Mouse (Mus musculus) midbrain, embryonic 12.5 days (tissue): ENCODE measurements around the gene Akr1cl. TPM values are rescaled to one million over a fixed set of nuclear protein-coding genes. Genes with fewer than 3 reads are reported as not detected.

ENCODE experiments used
- ATAC-seq: fragments of 200-750 bp; cut with Nextera tagmentation; 2 replicates; pipeline ENCODE4 v1.8.0; 2017; ENCODE audit warnings: low read depth, moderate TSS enrichment, moderate library complexity; ENCODE audit not compliant: low FRiP score
- H3K27ac ChIP-seq: fragments of 300-500 bp; sonication (generic); replicated peaks from 2 replicates; pipeline ENCODE4 v1.5.1; 2016; ENCODE audit warnings: mild to moderate bottlenecking
- H3K27me3 ChIP-seq: fragments of 300-500 bp; sonication (generic); 2 replicates; pipeline ENCODE4 v1.6.1; 2016; ENCODE audit warnings: mild to moderate bottlenecking
- H3K36me3 ChIP-seq: fragments of 300-500 bp; sonication (generic); 2 replicates; pipeline ENCODE4 v1.6.1; 2016
- H3K4me1 ChIP-seq: fragments of 300-500 bp; sonication (generic); 2 replicates; pipeline ENCODE4 v1.6.1; 2016
- H3K4me2 ChIP-seq: fragments of 300-500 bp; sonication (generic); replicated peaks from 2 replicates; pipeline ENCODE4 v1.6.1; 2016; ENCODE audit warnings: mild to moderate bottlenecking, moderate library complexity
- H3K4me3 ChIP-seq: fragments of 300-500 bp; sonication (generic); 2 replicates; pipeline ENCODE4 v1.5.1; 2016; ENCODE audit warnings: mild to moderate bottlenecking
- H3K9ac ChIP-seq: fragments of 300-500 bp; sonication (generic); replicated peaks from 2 replicates; pipeline ENCODE4 v1.6.1; 2016; ENCODE audit warnings: mild to moderate bottlenecking, moderate library complexity
- H3K9me3 ChIP-seq: fragments of 300-500 bp; sonication (generic); 2 replicates; pipeline ENCODE4 v1.6.1; 2016; ENCODE audit warnings: mild to moderate bottlenecking
- WGBS: fragments of 180-500 bp; shearing (Covaris S2); methylation state at CpG from one replicate; pipeline ENCODE4 v1.1.7; 2016; 5-methylcytosine and 5-hydroxymethylcytosine counted together
- polyA plus RNA-seq: library from polyadenylated mRNA; unstranded; fragments of >200 nt; fragmentation: Nextera tagmentation; extraction: Ambion mirVana; gene quantifications from 2 replicates; pipeline ENCODE4 v1.2.1, GENCODE M21; 2016

Gene Akr1cl
- polyA plus RNA-seq, 1 experiment from 2014 or later, result 0.20 TPM

DNA sequence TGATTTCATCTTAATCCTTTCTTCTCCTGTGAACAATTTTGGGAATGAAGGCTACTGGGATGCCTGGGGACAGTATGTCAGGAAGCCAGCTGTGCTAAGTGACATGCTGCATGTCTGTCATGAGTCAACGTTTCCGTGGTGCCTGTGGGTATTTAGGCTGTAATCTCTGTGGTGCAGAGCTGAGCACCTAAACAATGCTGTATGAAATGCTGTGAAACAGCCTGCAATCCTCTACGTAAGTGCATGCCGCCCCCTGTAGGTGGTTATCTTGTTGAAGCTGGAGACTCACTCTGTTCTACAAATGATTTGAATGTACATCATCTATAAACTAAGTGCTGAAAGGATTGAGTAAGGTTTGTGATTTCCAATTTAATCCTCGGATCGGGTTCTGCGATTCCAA is 46.4 kb downstream of the Akr1cl start:
- H3K4me2 ChIP-seq, result no peak overlapping the region
- H3K9me3 ChIP-seq, result no peaks in the 10 kb centered on the region
- H3K27ac ChIP-seq, result no peak overlapping the region
- WGBS, result 41% methylated on average over 7 of the region's 7 CpGs
- H3K4me3 ChIP-seq, result no peak overlapping the region
- no peaks in the 10 kb centered on the region for H3K4me1 ChIP-seq
- no peak overlapping the region for H3K9ac ChIP-seq
- no peaks in the 10 kb centered on the region for H3K27me3 ChIP-seq
- no peak for ATAC-seq
- no peaks in the 10 kb centered on the region for H3K36me3 ChIP-seq

DNA sequence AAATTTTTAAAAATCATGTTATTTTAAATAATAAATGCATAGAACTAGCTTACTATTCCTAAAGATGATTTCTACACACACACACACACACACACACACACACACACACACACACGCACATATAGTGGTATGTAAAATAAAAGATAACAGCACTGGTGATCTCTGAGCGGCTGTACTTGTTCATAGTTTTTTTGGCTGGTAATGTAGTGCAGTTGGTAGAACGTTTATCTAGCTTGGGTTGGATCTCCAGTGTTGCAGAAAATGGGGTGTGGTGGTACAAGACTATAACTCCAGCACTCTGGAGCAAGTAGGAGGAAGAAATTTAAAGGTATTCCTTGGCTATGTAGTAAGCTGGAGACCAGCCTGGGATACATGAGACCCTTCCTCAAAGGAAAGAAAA is 49.3 kb downstream of the Akr1cl start:
- no peak for ATAC-seq
- H3K9ac ChIP-seq, result no peak overlapping the region
- no peak overlapping the region for H3K4me2 ChIP-seq
- H3K4me1 ChIP-seq, result no peaks in the 10 kb centered on the region
- no peaks in the 10 kb centered on the region for H3K9me3 ChIP-seq
- no peak overlapping the region for H3K4me3 ChIP-seq
- H3K27ac ChIP-seq, result no peak overlapping the region
- WGBS, result 87% methylated on average over 3 of the region's 3 CpGs
- H3K36me3 ChIP-seq, result no peaks in the 10 kb centered on the region
- no peaks in the 10 kb centered on the region for H3K27me3 ChIP-seq

DNA sequence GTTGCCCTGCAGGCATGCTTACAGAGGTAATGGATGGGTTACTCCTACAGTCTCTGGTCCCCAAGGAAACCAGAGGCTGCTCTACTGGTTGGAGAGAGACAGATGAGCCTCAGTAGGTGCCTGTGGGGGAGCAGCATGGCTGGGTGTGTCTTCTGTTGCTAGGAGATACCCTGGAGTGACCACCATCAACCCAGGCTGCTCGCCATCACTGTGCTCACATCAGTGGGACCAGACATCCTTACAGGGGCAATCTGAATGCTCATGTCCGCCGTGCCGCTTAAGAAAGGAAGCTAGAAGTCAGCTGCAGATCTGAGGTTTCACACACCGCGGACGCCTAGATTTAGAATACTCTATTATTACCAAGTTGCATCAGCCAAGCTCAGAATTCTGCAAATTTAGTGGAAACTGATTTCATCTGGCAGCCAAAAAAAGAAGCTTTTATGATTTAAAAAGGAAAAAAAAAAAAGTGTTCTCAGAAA is 54.2 kb downstream of the Akr1cl start:
- Histone ChIP-seq H3K4me3 (no peak overlapping the region), H3K9me3 (no peaks in the 10 kb centered on the region), H3K27ac (no peak overlapping the region), H3K4me2 (no peak overlapping the region), H3K4me1 (peaks cover 15% of the 10 kb centered on the region), H3K9ac (no peak overlapping the region), H3K36me3 (no peaks in the 10 kb centered on the region), H3K27me3 (no peaks in the 10 kb centered on the region)
- 77% methylated on average over 7 of the region's 7 CpGs for WGBS
- peak; percentile 48; the same call in 1 of the 2 replicates for ATAC-seq

DNA sequence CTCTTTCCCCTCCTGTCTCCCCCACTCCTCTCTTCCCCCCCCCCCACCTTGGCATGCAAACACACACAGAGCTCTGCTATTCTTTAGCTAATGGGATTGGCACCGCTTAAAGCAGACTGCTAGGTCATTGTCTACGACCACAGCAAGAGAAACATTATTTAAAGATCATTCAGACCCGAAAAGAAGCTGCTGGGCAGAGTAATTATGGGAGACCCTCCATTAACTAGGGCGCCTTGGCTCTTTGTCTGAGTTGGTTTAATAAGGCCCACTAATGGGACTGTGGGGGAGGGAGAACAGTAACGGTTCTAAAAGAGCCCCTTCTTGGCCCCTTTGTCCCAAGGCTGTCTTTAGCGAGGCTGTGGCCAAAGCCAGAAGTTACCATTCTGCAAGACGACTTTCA is 57.2 kb downstream of the Akr1cl start:
- peak overlapping the region; percentile 27 for H3K4me2 ChIP-seq
- 7% methylated on average over 7 of the region's 7 CpGs for WGBS
- no peak overlapping the region for H3K4me3 ChIP-seq
- 0 out of 2 replicates have a peak overlapping the region, but pooled peaks have one; percentile 42 for H3K27ac ChIP-seq
- H3K36me3 ChIP-seq, result no peaks in the 10 kb centered on the region
- no peaks in the 10 kb centered on the region for H3K27me3 ChIP-seq
- H3K9ac ChIP-seq, result no peak overlapping the region
- peak; percentile 79 for ATAC-seq
- peaks cover 15% of the 10 kb centered on the region for H3K4me1 ChIP-seq
- H3K9me3 ChIP-seq, result no peaks in the 10 kb centered on the region

DNA sequence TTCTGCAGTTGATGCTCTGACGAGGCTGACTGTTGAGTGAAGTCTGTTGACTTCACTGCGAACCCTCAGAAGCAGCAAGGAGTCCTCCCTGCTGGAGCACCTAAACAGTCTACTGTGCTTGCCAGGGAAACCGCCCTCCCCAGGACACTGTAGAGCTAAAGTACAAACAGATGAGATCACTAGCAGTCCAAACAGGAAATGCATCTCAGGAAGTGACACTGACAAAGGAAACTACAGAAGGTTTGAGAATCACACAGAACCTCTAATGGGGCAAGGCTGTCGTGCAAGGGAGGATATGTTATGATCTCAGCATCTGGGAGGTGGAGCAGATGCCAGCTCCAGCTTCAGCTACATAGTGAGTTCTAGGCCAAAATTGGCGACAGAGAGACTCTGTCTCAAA is 61.9 kb downstream of the Akr1cl start:
- Histone ChIP-seq H3K9me3 (no peaks in the 10 kb centered on the region), H3K27me3 (no peaks in the 10 kb centered on the region), H3K36me3 (no peaks in the 10 kb centered on the region), H3K9ac (no peak overlapping the region), H3K4me3 (no peak overlapping the region), H3K27ac (no peak overlapping the region), H3K4me1 (peaks cover 8% of the 10 kb centered on the region), H3K4me2 (no peak overlapping the region)
- ATAC-seq, result no peak
- WGBS, result 80% methylated on average over 5 of the region's 5 CpGs

Other genes starting within 250 kb of the Akr1cl start
- gene Plekhm3, start 75.9 kb downstream of the Akr1cl start, polyA plus RNA-seq, result 12.1 and 13.1 TPM in 2 replicates
- gene Cryge, start 18.4 kb upstream of the Akr1cl start, polyA plus RNA-seq, result not detected in 2 replicates
- gene Crygd, start 30.7 kb upstream of the Akr1cl start, polyA plus RNA-seq, result 0.65 TPM in 1 of 2 replicates, not detected in the other
- gene Crygc, start 40.9 kb upstream of the Akr1cl start, polyA plus RNA-seq, result 0.30 TPM in 1 of 2 replicates, not detected in the other
- 0.36 TPM in 1 of 2 replicates, not detected in the other for gene Crygb, start 49.5 kb upstream of the Akr1cl start, polyA plus RNA-seq
- gene Cryga, start 70.6 kb upstream of the Akr1cl start, polyA plus RNA-seq, result not detected in 2 replicates
- not detected in 2 replicates for gene Gm28845, start 86.8 kb upstream of the Akr1cl start, polyA plus RNA-seq
- gene D630023F18Rik, start 90.5 kb upstream of the Akr1cl start, polyA plus RNA-seq, result 0.13 TPM in 1 of 2 replicates, not detected in the other
- 397 and 420 TPM in 2 replicates for gene Idh1, start 153.7 kb upstream of the Akr1cl start, polyA plus RNA-seq
- 18.4 and 19.9 TPM in 2 replicates for gene Pikfyve, start 153.9 kb upstream of the Akr1cl start, polyA plus RNA-seq
- gene Pth2r, start 249.3 kb upstream of the Akr1cl start, polyA plus RNA-seq, result 0.19 and 0.21 TPM in 2 replicates